Mouse (Mus musculus): ENCODE measurements around the gene Rabggta.

GRCm38 (mm10) chr14:55723433-55723832 lies 1.4 kb upstream of the Rabggta start:
- no peak for TF ChIP-seq GATA1 (IDR thresholded peaks at IDR 0.05; ENCODE audit: borderline replicate concordance, low read length)
- no peak for TF ChIP-seq FLI1 (IDR thresholded peaks at IDR 0.05; ENCODE audit: low read length)
